Mouse (Mus musculus): ENCODE measurements at regions not wholly inside any gene's neighbourhood (a gene's known extent, or its start where the extent isn't known, plus 50 kb on each side); places are given as distances from the start of the nearest gene placed in this dataset.

DNA sequence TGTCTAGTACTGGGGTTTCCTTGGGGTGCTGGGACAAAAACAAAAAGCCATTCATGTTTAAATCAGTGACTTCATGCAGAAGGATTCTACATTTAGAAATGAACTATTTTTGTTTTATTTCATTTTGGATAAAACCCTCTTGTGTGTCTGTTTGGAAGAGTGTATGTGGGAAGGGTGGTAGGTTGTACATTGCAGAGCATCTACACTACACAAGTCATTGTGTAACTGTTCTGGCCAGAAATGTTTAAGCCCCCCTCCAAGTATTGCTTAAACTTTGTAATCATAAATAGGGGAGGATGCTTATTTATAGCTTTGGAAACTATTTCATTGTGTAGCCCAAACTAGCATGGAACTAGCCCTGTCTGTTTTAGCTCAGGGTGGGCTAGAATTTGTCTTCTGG, 752.3 kb downstream of the Adgrl2 start:
- Histone ChIP-seq H3K9ac (ENCODE audit: low read depth, low read length) (no peak overlapping the region), H3K9me3 (ENCODE audit: control insufficient read depth, low read length) (no peaks in the 10 kb centered on the region), H3K4me1 (ENCODE audit: control insufficient read depth, insufficient read depth, low read length) (no peaks in the 10 kb centered on the region), H3K27me3 (replicated peaks; ENCODE audit: control insufficient read depth, insufficient read depth, low read length) (no peaks in the 10 kb centered on the region), H3K36me3 (ENCODE audit: control insufficient read depth, insufficient read depth, low read length) (no peaks in the 10 kb centered on the region), H3K4me3 (ENCODE audit: low read depth, low read length) (no peak overlapping the region), H3K27ac (replicated peaks; ENCODE audit: low read depth, low read length) (no peak overlapping the region), H3K4me2 (ENCODE audit: low read depth, low read length) (no peak overlapping the region)
- ATAC-seq (ENCODE audit: low read depth) (no peak), DNase-seq (ENCODE audit: low spot score) (no peak)

DNA sequence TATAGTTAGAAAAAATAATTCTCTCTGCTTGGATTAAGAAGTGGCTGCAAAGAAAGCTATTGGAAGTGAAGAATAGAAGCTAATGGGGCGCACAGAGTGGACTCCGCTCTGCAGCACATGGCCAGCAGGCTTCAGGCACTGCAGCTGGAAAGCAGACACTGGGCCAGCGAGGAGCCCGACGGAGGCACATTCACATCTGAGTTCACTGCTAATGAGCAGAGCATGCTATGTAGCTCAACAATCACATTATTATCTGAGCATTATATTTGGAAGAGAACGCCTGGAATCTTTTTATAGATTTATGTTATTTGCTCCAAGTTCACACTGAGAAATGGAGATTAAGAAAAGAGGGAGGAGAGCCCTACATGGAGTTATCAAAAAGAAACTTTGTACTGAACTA, 752.8 kb downstream of the Adgrl2 start:
- no peak for ATAC-seq (ENCODE audit: low read depth)
- no peak overlapping the region for H3K27ac ChIP-seq (replicated peaks; ENCODE audit: low read depth, low read length)
- no peaks in the 10 kb centered on the region for H3K36me3 ChIP-seq (ENCODE audit: control insufficient read depth, insufficient read depth, low read length)
- no peaks in the 10 kb centered on the region for H3K27me3 ChIP-seq (replicated peaks; ENCODE audit: control insufficient read depth, insufficient read depth, low read length)
- no peak overlapping the region for H3K9ac ChIP-seq (ENCODE audit: low read depth, low read length)
- no peaks in the 10 kb centered on the region for H3K9me3 ChIP-seq (ENCODE audit: control insufficient read depth, low read length)
- H3K4me3 ChIP-seq (ENCODE audit: low read depth, low read length) = no peak overlapping the region
- DNase-seq (ENCODE audit: low spot score) = peak; percentile 16
- H3K4me2 ChIP-seq (ENCODE audit: low read depth, low read length) = no peak overlapping the region
- H3K4me1 ChIP-seq (ENCODE audit: control insufficient read depth, insufficient read depth, low read length) = no peaks in the 10 kb centered on the region
- WGBS = 69% methylated on average over 6 of the region's 6 CpGs

GRCm38 (mm10) chr3:148233616-148234015, 756.7 kb downstream of the Adgrl2 start:
- peak; percentile 64 for DNase-seq (ENCODE audit: low spot score)
- H3K27me3 ChIP-seq (replicated peaks; ENCODE audit: control insufficient read depth, insufficient read depth, low read length) = no peaks in the 10 kb centered on the region
- no peak overlapping the region for H3K27ac ChIP-seq (replicated peaks; ENCODE audit: low read depth, low read length)
- no peak overlapping the region for H3K4me2 ChIP-seq (ENCODE audit: low read depth, low read length)
- 51% methylated on average over 2 of the region's 2 CpGs for WGBS
- no peaks in the 10 kb centered on the region for H3K4me1 ChIP-seq (ENCODE audit: control insufficient read depth, insufficient read depth, low read length)
- no peak overlapping the region for H3K4me3 ChIP-seq (ENCODE audit: low read depth, low read length)
- no peak overlapping the region for H3K9ac ChIP-seq (ENCODE audit: low read depth, low read length)
- no peaks in the 10 kb centered on the region for H3K36me3 ChIP-seq (ENCODE audit: control insufficient read depth, insufficient read depth, low read length)
- H3K9me3 ChIP-seq (ENCODE audit: control insufficient read depth, low read length) = no peaks in the 10 kb centered on the region
- no peak for ATAC-seq (ENCODE audit: low read depth)

DNA sequence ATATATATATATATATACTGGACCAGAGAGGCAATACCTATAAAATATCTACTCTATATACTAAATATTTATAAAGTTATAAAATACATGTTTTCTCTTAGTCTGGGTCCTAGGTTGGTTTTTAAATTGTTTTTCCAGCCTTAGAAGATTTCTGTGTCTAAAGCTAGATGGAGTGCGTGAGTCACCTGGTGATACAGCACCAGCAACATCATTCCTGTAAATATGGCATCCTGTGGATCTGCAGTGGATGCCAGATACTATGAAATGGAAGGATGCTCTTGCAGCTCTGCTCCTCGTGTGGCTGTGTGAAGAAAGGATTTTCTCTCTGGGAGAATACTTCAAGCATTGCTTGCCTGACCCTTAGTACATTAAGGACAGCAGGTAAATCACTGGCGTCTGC, 761.2 kb downstream of the Adgrl2 start:
- no peak overlapping the region for H3K4me3 ChIP-seq (ENCODE audit: low read depth, low read length)
- H3K9me3 ChIP-seq (ENCODE audit: control insufficient read depth, low read length) = no peaks in the 10 kb centered on the region
- H3K9ac ChIP-seq (ENCODE audit: low read depth, low read length) = no peak overlapping the region
- ATAC-seq (ENCODE audit: low read depth) = no peak
- 71% methylated on average over 3 of the region's 3 CpGs for WGBS
- H3K27me3 ChIP-seq (replicated peaks; ENCODE audit: control insufficient read depth, insufficient read depth, low read length) = no peaks in the 10 kb centered on the region
- H3K36me3 ChIP-seq (ENCODE audit: control insufficient read depth, insufficient read depth, low read length) = no peaks in the 10 kb centered on the region
- no peak overlapping the region for H3K4me2 ChIP-seq (ENCODE audit: low read depth, low read length)
- H3K4me1 ChIP-seq (ENCODE audit: control insufficient read depth, insufficient read depth, low read length) = peaks cover 5% of the 10 kb centered on the region; the same call in 1 of the 2 replicates
- no peak for DNase-seq (ENCODE audit: low spot score)
- H3K27ac ChIP-seq (replicated peaks; ENCODE audit: low read depth, low read length) = no peak overlapping the region

GRCm38 (mm10) chr3:148228002-148228707, 762.2 kb downstream of the Adgrl2 start:
- ATAC-seq (ENCODE audit: low read depth) (no peak), DNase-seq (ENCODE audit: low spot score) (peak; percentile 81)
- no peaks in the 10 kb centered on the region for H3K27me3 ChIP-seq (replicated peaks; ENCODE audit: control insufficient read depth, insufficient read depth, low read length)
- no peak overlapping the region for H3K27ac ChIP-seq (replicated peaks; ENCODE audit: low read depth, low read length)
- no peak overlapping the region for H3K4me2 ChIP-seq (ENCODE audit: low read depth, low read length)
- no peaks in the 10 kb centered on the region for H3K36me3 ChIP-seq (ENCODE audit: control insufficient read depth, insufficient read depth, low read length)
- peaks cover 5% of the 10 kb centered on the region; the same call in 1 of the 2 replicates for H3K4me1 ChIP-seq (ENCODE audit: control insufficient read depth, insufficient read depth, low read length)
- H3K9me3 ChIP-seq (ENCODE audit: control insufficient read depth, low read length) = no peaks in the 10 kb centered on the region
- H3K4me3 ChIP-seq (ENCODE audit: low read depth, low read length) = no peak overlapping the region
- H3K9ac ChIP-seq (ENCODE audit: low read depth, low read length) = no peak overlapping the region
- WGBS = 27% methylated on average over 9 of the region's 9 CpGs

DNA sequence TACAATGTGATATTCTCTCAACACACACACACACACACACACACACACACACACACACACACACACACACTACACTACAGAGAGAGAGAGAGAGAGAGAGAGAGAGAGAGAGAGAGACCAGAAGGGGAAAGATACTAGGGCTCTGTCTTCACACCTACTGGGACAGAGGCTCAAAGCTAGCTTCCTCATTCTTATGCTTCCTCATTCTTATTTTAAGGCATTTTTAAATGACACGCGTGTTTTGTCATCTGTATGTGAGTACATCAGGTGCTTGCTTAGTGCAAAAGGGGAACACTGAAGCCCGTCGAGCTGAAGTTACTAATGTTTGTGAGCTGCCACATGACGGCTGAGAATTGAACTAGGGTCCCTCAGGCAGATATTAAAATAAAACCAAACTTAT, 769.5 kb downstream of the Adgrl2 start:
- no peaks in the 10 kb centered on the region for H3K27me3 ChIP-seq (replicated peaks; ENCODE audit: control insufficient read depth, insufficient read depth, low read length)
- H3K9me3 ChIP-seq (ENCODE audit: control insufficient read depth, low read length) = no peaks in the 10 kb centered on the region
- no peaks in the 10 kb centered on the region for H3K4me1 ChIP-seq (ENCODE audit: control insufficient read depth, insufficient read depth, low read length)
- WGBS = 79% methylated on average over 5 of the region's 5 CpGs
- no peak overlapping the region for H3K27ac ChIP-seq (replicated peaks; ENCODE audit: low read depth, low read length)
- H3K36me3 ChIP-seq (ENCODE audit: control insufficient read depth, insufficient read depth, low read length) = no peaks in the 10 kb centered on the region
- no peak for DNase-seq (ENCODE audit: low spot score)
- ATAC-seq (ENCODE audit: low read depth) = no peak
- no peak overlapping the region for H3K9ac ChIP-seq (ENCODE audit: low read depth, low read length)
- H3K4me3 ChIP-seq (ENCODE audit: low read depth, low read length) = no peak overlapping the region
- no peak overlapping the region for H3K4me2 ChIP-seq (ENCODE audit: low read depth, low read length)

- WGBS = 65% methylated on average over 10 of the region's 10 CpGs
- no peak overlapping the region for H3K27ac ChIP-seq (replicated peaks; ENCODE audit: low read depth, low read length)
Measured at GRCm38 (mm10) chr3:148220024-148220590, 770.2 kb downstream of the Adgrl2 start.

GRCm38 (mm10) chr3:148202148-148202547, 788.2 kb downstream of the Adgrl2 start:
- Histone ChIP-seq H3K4me2 (ENCODE audit: low read depth, low read length) (no peak overlapping the region), H3K4me3 (ENCODE audit: low read depth, low read length) (no peak overlapping the region), H3K36me3 (ENCODE audit: control insufficient read depth, insufficient read depth, low read length) (no peaks in the 10 kb centered on the region), H3K4me1 (ENCODE audit: control insufficient read depth, insufficient read depth, low read length) (no peaks in the 10 kb centered on the region), H3K27ac (replicated peaks; ENCODE audit: low read depth, low read length) (no peak overlapping the region), H3K9me3 (ENCODE audit: control insufficient read depth, low read length) (no peaks in the 10 kb centered on the region), H3K27me3 (replicated peaks; ENCODE audit: control insufficient read depth, insufficient read depth, low read length) (no peaks in the 10 kb centered on the region), H3K9ac (ENCODE audit: low read depth, low read length) (no peak overlapping the region)
- no peak for DNase-seq (ENCODE audit: low spot score)
- ATAC-seq (ENCODE audit: low read depth) = no peak
- WGBS = 82% methylated on average over 3 of the region's 3 CpGs

More at GRCm38 (mm10) chr3:148220024-148220590, 770.2 kb downstream of the Adgrl2 start:
- no peak overlapping the region for H3K9ac ChIP-seq (ENCODE audit: low read depth, low read length)
- H3K4me3 ChIP-seq (ENCODE audit: low read depth, low read length) = no peak overlapping the region
- H3K36me3 ChIP-seq (ENCODE audit: control insufficient read depth, insufficient read depth, low read length) = no peaks in the 10 kb centered on the region
- ATAC-seq (ENCODE audit: low read depth) (no peak), DNase-seq (ENCODE audit: low spot score) (no peak)
- H3K4me2 ChIP-seq (ENCODE audit: low read depth, low read length) = no peak overlapping the region
- H3K4me1 ChIP-seq (ENCODE audit: control insufficient read depth, insufficient read depth, low read length) = no peaks in the 10 kb centered on the region
- H3K9me3 ChIP-seq (ENCODE audit: control insufficient read depth, low read length) = no peaks in the 10 kb centered on the region
- H3K27me3 ChIP-seq (replicated peaks; ENCODE audit: control insufficient read depth, insufficient read depth, low read length) = no peaks in the 10 kb centered on the region

- no peaks in the 10 kb centered on the region for H3K4me1 ChIP-seq (ENCODE audit: control insufficient read depth, insufficient read depth, low read length)
- H3K9me3 ChIP-seq (ENCODE audit: control insufficient read depth, low read length) = peaks cover 3% of the 10 kb centered on the region; the same call in 1 of the 2 replicates
- ATAC-seq (ENCODE audit: low read depth) (no peak), DNase-seq (ENCODE audit: low spot score) (no peak)
- H3K9ac ChIP-seq (ENCODE audit: low read depth, low read length) = no peak overlapping the region
- no peaks in the 10 kb centered on the region for H3K27me3 ChIP-seq (replicated peaks; ENCODE audit: control insufficient read depth, insufficient read depth, low read length)
- H3K27ac ChIP-seq (replicated peaks; ENCODE audit: low read depth, low read length) = no peak overlapping the region
- H3K36me3 ChIP-seq (ENCODE audit: control insufficient read depth, insufficient read depth, low read length) = no peaks in the 10 kb centered on the region
- no peak overlapping the region for H3K4me2 ChIP-seq (ENCODE audit: low read depth, low read length)
- H3K4me3 ChIP-seq (ENCODE audit: low read depth, low read length) = no peak overlapping the region
- 56% methylated on average over 2 of the region's 2 CpGs for WGBS
Measured at GRCm38 (mm10) chr3:148186704-148187103, 803.7 kb downstream of the Adgrl2 start.

Measured in embryonic facial prominence, embryonic 14.5 days (tissue).